Mouse (Mus musculus): ENCODE measurements at regions not wholly inside any gene's neighbourhood (a gene's known extent, or its start where the extent isn't known, plus 50 kb on each side); places are given as distances from the start of the nearest gene placed in this dataset.

DNA sequence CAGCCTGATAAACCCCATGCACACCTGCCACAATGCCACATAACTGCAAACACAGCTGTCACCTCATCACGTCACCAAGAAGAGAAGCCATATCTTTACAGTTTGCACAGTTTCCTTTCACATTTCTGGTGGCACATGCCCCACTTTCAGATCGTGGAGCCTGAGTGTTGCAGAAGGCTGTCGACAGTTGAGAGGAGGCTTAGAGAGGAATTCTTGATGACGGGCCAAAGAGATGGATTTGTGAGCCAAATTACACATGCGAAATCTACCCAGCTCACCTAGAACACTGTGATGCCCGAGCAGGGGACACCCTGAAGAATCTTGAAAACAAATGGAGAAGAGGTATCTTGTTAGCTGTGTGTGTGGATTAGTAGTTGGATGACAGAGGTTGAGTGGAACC is 77.4 kb downstream of the Cmpk2 start:
- peak; percentile 43 for DNase-seq (ENCODE audit: low read depth, low spot score)

GRCm38 (mm10) chr12:26543463-26543862 is 74.5 kb downstream of the Cmpk2 start:
- no peak for DNase-seq (ENCODE audit: low read depth, low spot score)

DNA sequence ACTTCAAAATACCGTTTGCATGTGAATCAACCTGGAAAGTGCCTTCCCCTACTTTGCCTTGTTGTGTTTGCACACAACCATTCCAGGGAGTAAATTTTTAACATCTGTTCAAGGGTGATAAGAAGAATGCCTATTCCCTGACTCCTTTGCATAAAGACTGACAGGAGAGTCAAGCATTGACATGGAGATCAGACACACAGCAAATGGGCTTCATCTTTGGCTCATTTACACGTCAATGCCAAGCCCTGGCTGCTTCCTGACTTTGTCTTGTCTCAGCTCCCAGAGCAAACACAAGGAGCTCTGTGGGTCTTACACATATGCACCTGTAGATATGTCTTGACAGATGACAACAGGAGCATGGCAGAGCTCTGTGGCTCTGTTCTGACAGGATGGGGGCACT is 73.4 kb downstream of the Cmpk2 start:
- no peak for DNase-seq (ENCODE audit: low read depth, low spot score)

- DNase-seq (ENCODE audit: low read depth, low spot score): no peak
These were observed 66.4 kb downstream of the Cmpk2 start for GRCm38 (mm10) chr12:26535261-26535890.

DNA sequence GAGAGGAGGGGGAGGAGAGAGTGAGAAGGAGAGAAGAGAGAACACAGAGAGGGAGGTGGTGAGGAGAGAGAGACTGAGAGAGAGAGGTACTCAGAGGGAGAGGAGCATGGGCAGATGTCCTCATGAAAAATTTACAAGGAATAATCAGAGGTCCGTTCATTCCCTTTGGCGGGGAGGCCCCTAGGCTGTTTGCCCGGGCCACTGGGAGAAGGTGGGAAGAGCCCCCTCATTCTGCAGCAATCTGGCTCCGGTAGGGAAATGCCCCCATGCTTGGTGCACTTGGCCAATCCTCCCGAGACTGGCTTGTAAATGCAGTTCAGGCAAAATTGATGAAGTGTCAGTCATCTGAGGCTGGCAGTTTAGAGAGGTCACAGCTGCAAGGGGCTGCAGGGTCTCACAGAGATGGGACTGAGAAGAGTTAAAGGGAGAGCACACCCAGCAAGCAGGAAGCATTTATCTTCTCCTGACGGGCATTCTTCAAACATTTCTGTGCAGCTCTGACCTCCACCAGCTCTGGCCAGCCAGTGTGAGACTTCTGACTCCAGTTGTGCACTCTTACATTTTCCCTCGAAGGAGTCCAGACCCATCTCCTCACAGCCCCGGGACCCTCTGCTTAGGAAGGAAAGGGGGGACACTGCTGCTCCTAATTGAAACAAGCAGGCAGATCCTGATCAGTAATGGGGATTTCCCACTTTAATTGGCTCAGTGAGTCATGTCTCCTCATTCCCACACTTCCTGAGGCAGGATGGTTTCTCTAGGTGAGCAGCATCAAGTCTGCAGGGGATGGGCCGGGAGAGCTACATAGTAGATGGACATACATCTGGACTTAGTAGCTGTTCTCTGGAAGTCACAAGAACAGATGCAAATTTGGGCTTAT is 65.5 kb downstream of the Cmpk2 start:
- no peak for DNase-seq (ENCODE audit: low read depth, low spot score)

GRCm38 (mm10) chr12:26533641-26534151 is 64.7 kb downstream of the Cmpk2 start:
- no peak for DNase-seq (ENCODE audit: low read depth, low spot score)

DNA sequence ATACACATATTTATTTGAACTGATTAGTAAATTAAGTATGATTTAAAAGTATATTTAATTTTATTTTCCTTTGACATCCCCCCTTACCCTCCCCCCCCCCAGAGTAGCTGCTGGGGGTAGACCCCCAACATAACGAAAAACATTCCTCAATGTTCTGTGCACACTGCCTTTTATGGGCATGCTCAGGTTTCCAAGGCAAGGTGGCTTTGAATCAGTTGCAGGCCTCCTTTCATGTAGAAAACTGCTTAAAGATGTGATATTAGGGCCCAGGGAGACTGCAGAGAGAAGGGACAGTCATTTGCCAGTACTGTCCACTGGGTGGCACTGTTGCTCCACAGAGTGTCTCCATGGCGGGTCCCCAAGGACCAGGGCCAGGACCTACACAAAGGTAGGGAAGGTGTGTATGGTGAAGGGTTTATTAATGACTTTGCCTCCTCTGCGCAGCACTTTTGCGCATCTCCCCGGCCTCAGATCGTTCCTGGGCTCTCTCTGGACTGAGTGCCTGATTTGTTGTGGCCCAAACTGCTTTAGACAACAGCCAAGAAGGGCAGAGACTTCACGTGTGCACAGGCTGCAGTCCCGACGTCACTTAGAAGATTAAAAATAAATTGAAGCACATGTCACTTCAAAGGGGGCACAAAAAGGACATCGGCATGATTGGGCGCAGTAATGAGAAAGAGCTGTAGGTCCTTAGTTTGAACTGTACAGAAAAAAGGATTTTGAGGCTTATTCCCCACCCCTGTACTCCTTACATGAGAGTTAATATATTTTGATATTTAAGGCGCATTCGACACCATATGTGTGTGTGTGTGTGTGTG is 64.0 kb downstream of the Cmpk2 start:
- peak; percentile 77 for DNase-seq (ENCODE audit: low read depth, low spot score)

GRCm38 (mm10) chr12:26532076-26532475 is 63.1 kb downstream of the Cmpk2 start:
- DNase-seq (ENCODE audit: low read depth, low spot score): peak; percentile 43

Measured in brain, adult 2 months (tissue).